Mouse (Mus musculus) heart, adult 2 months (tissue): Measurements from ENCODE around the gene Fance. TPM values are rescaled to one million over a fixed set of nuclear protein-coding genes. Genes with fewer than 3 reads are reported as not detected.
A peak's percentile ranks its signal among the peaks of the same experiment; 100 is the strongest.

ENCODE experiments used
- DNase-seq, 2 experiments: peaks; one replicate each; pipeline ENCODE4 v3.0.0; 2021
- H3K27ac ChIP-seq: fragments of 200-600 bp; 2 replicates; pipeline ENCODE4 v1.8.1; 2022
- H3K27me3 ChIP-seq: fragments of 200-500 bp; 2 replicates; pipeline ENCODE4 v1.6.1; 2012; ENCODE audit warnings: mild to moderate bottlenecking, low read length, inconsistent platforms, mixed read lengths; ENCODE audit not compliant: control insufficient read depth, insufficient read depth
- H3K36me3 ChIP-seq: fragments of 200-500 bp; 2 replicates; pipeline ENCODE4 v1.6.1; 2012; ENCODE audit warnings: low read length, inconsistent platforms; ENCODE audit not compliant: control insufficient read depth, insufficient read depth
- H3K4me1 ChIP-seq: fragments of 200-500 bp; 2 replicates; pipeline ENCODE4 v1.6.1; 2011; ENCODE audit warnings: low read length; ENCODE audit not compliant: control insufficient read depth, insufficient read depth
- H3K4me3 ChIP-seq: fragments of 200-600 bp; 2 replicates; pipeline ENCODE4 v1.8.1; 2022
- H3K79me2 ChIP-seq: fragments of 200-500 bp; replicated peaks from 2 replicates; pipeline ENCODE4 v1.6.1; 2012; ENCODE audit warnings: mild to moderate bottlenecking, inconsistent platforms, low read length, moderate library complexity, mixed read lengths; ENCODE audit not compliant: control insufficient read depth, insufficient read depth
- H3K9ac ChIP-seq: fragments of 200-500 bp; 2 replicates; pipeline ENCODE4 v1.6.1; 2012; ENCODE audit warnings: low read depth, mild to moderate bottlenecking, control low read depth, inconsistent platforms, low read length, mixed read lengths
- CTCF ChIP-seq: fragments of 200-600 bp; IDR thresholded peaks from 2 replicates; pipeline ENCODE4 v1.8.1; 2022; ENCODE audit warnings: antibody characterized with exemption, mild to moderate bottlenecking, moderate library complexity
- EP300 ChIP-seq: fragments of 200-500 bp; IDR thresholded peaks from 2 replicates; pipeline ENCODE4 v1.6.1; 2011; ENCODE audit warnings: low read depth, low read length, control low read depth; ENCODE audit not compliant: insufficient read depth
- POLR2A ChIP-seq: fragments of 200-500 bp; IDR thresholded peaks from 2 replicates; pipeline ENCODE4 v1.6.1; 2011; ENCODE audit warnings: mild to moderate bottlenecking, low read depth, low read length, control low read depth; ENCODE audit not compliant: insufficient read depth
- WGBS: fragments of 180-500 bp; shearing (Covaris S2); methylation state at CpG from one replicate; pipeline ENCODE4 v1.1.7; 2018; 5-methylcytosine and 5-hydroxymethylcytosine counted together
- intact Hi-C: fragments of 180-260 bp; cut with DNase I; formaldehyde crosslinking; loops from one replicate; pipeline ENCODE4 v1.15.1; 2025
- polyA plus RNA-seq: library from polyadenylated mRNA; depleted of rRNA; stranded (reverse); fragments of >200 nt; gene quantifications from 2 replicates; pipeline ENCODE4 v1.2.3, GENCODE M21; 2012
- total RNA-seq, 2 experiments: library from RNA; stranded (reverse); gene quantifications; 2 replicates each; pipeline ENCODE4 v1.2.3; 2021

Fance gene
- total and polyA plus RNA-seq, 3 experiments = 11.2 to 12.0 (median 11.8) TPM

GRCm38 (mm10) chr17:28294449-28295333 is 18.6 kb upstream of the Fance start:
- TF ChIP-seq EP300 = no peak
- no peak for TF ChIP-seq CTCF
- no peak for TF ChIP-seq POLR2A
- 64% methylated on average over 17 of the region's 17 CpGs for WGBS

GRCm38 (mm10) chr17:28298888-28299287 is 14.4 kb upstream of the Fance start:
- 95% methylated on average over 17 of the region's 17 CpGs for WGBS
- H3K27ac ChIP-seq = no peak overlapping the region
- intact Hi-C loops = no loop called here
- TF ChIP-seq EP300 = no peak
- no peak for TF ChIP-seq POLR2A
- no peak overlapping the region for H3K4me3 ChIP-seq
- H3K79me2 ChIP-seq = no peaks in the 10 kb centered on the region
- no peaks in the 10 kb centered on the region for H3K27me3 ChIP-seq
- no peak overlapping the region for H3K9ac ChIP-seq
- no peak for DNase-seq
- no peaks in the 10 kb centered on the region for H3K4me1 ChIP-seq
- no peaks in the 10 kb centered on the region for H3K36me3 ChIP-seq

More at GRCm38 (mm10) chr17:28294449-28295333, 18.6 kb upstream of the Fance start:
- Histone ChIP-seq H3K4me3 (no peak overlapping the region), H3K9ac (no peak overlapping the region), H3K79me2 (no peaks in the 10 kb centered on the region), H3K27me3 (no peaks in the 10 kb centered on the region), H3K4me1 (peaks cover 1% of the 10 kb centered on the region; the same call in 1 of the 2 replicates), H3K36me3 (no peaks in the 10 kb centered on the region), H3K27ac (no peak overlapping the region)
- intact Hi-C loops = no loop called here
- peak in 1 of 2 experiments; percentile 48 for DNase-seq

GRCm38 (mm10) chr17:28299669-28300320 is 13.5 kb upstream of the Fance start:
- Histone ChIP-seq H3K4me3 (no peak overlapping the region), H3K4me1 (no peaks in the 10 kb centered on the region), H3K27me3 (no peaks in the 10 kb centered on the region), H3K27ac (no peak overlapping the region), H3K79me2 (no peaks in the 10 kb centered on the region), H3K36me3 (no peaks in the 10 kb centered on the region), H3K9ac (no peak overlapping the region)
- no peak for DNase-seq
- TF ChIP-seq EP300 (no peak), POLR2A (no peak)
- WGBS = 54% methylated on average over 10 of the region's 11 CpGs
- intact Hi-C loops = no loop called here

GRCm38 (mm10) chr17:28300323-28300722 is 13.0 kb upstream of the Fance start:
- Histone ChIP-seq H3K4me1 (no peaks in the 10 kb centered on the region), H3K27me3 (no peaks in the 10 kb centered on the region), H3K79me2 (no peaks in the 10 kb centered on the region), H3K4me3 (no peak overlapping the region), H3K27ac (no peak overlapping the region), H3K9ac (no peak overlapping the region), H3K36me3 (no peaks in the 10 kb centered on the region)
- WGBS = 61% methylated on average over 9 of the region's 9 CpGs
- intact Hi-C loops = no loop called here
- TF ChIP-seq POLR2A = no peak
- DNase-seq = no peak

- TF ChIP-seq POLR2A (no peak), EP300 (no peak), CTCF (no peak)
- Histone ChIP-seq H3K9ac (no peak overlapping the region), H3K4me3 (no peak overlapping the region), H3K27me3 (no peaks in the 10 kb centered on the region), H3K27ac (no peak overlapping the region), H3K36me3 (no peaks in the 10 kb centered on the region), H3K4me1 (no peaks in the 10 kb centered on the region), H3K79me2 (no peaks in the 10 kb centered on the region)
- WGBS = 68% methylated on average over 3 of the region's 3 CpGs
- intact Hi-C loops = no loop called here
- no peak for DNase-seq
Observed at GRCm38 (mm10) chr17:28300850-28301249, 12.5 kb upstream of the Fance start.

GRCm38 (mm10) chr17:28305172-28305571 is 8.1 kb upstream of the Fance start:
- intact Hi-C loops = no loop called here
- TF ChIP-seq POLR2A (no peak), EP300 (no peak), CTCF (no peak)
- Histone ChIP-seq H3K4me1 (peaks cover 2% of the 10 kb centered on the region), H3K79me2 (no peaks in the 10 kb centered on the region), H3K27me3 (no peaks in the 10 kb centered on the region), H3K9ac (no peak overlapping the region), H3K4me3 (no peak overlapping the region), H3K36me3 (no peaks in the 10 kb centered on the region), H3K27ac (no peak overlapping the region)
- DNase-seq = no peak
- 60% methylated on average over 10 of the region's 10 CpGs for WGBS
